Mouse (Mus musculus) MEL (cell line): ENCODE results near the gene Gm10322. TPM values are rescaled to one million over a fixed set of nuclear protein-coding genes. Genes with fewer than 3 reads are reported as not detected.

ENCODE experiments used
- DNase-seq: peaks from one replicate; pipeline ENCODE4 v3.0.0; 2011; ENCODE audit warnings: low read depth, low spot score
- H3K27ac ChIP-seq: 2 replicates; pipeline ENCODE4 v1.5.1; 2012; ENCODE audit warnings: low read depth, mild to moderate bottlenecking, control low read depth, low read length, moderate library complexity; ENCODE audit not compliant: control insufficient read depth
- H3K27me3 ChIP-seq, 2 experiments: fragments of 150-350 bp in 1 of 2; sonication (generic) in 1 of 2; 2 replicates each; pipeline ENCODE4 v1.6.1; 2012; ENCODE audit warnings: low read length in 2 of 2, mild to moderate bottlenecking in 2 of 2, improper control_type of control experiment in 1 of 2, moderate library complexity in 1 of 2; ENCODE audit not compliant: insufficient read depth in 2 of 2, control insufficient read depth in 1 of 2
- H3K36me3 ChIP-seq, 2 experiments: 2 replicates each; pipeline ENCODE4 v1.6.1; 2012 to 2014; ENCODE audit warnings: low read length in 2 of 2, improper control_type of control experiment in 1 of 2, inconsistent platforms in 1 of 2, mild to moderate bottlenecking in 1 of 2; ENCODE audit not compliant: insufficient read depth in 2 of 2, control insufficient read depth in 1 of 2
- H3K4me1 ChIP-seq, 2 experiments: fragments of 150-350 bp in 1 of 2; sonication (generic) in 1 of 2; 2 replicates each; pipeline ENCODE4 v1.6.1; 2012; ENCODE audit warnings: low read length in 2 of 2, improper control_type of control experiment in 1 of 2, mild to moderate bottlenecking in 1 of 2; ENCODE audit not compliant: insufficient read depth in 2 of 2, control insufficient read depth in 1 of 2
- H3K4me3 ChIP-seq, 2 experiments: fragments of 150-350 bp in 1 of 2; sonication (generic) in 1 of 2; 2 replicates each; pipeline ENCODE4 v1.5.1; 2012; ENCODE audit warnings: low read depth in 2 of 2, low read length in 2 of 2, mild to moderate bottlenecking in 2 of 2, moderate library complexity in 2 of 2, control low read depth in 1 of 2, improper control_type of control experiment in 1 of 2; ENCODE audit not compliant: control insufficient read depth in 1 of 2, insufficient read depth in 1 of 2
- H3K79me2 ChIP-seq: 2 replicates; pipeline ENCODE4 v1.6.1; 2012; ENCODE audit warnings: mild to moderate bottlenecking, low read length, moderate library complexity; ENCODE audit not compliant: control insufficient read depth, poor library complexity, insufficient read depth
- H3K9ac ChIP-seq: 2 replicates; pipeline ENCODE4 v1.6.1; 2012; ENCODE audit warnings: low read depth, mild to moderate bottlenecking, control low read depth, low read length, moderate library complexity; ENCODE audit not compliant: control insufficient read depth, poor library complexity, severe bottlenecking
- H3K9me3 ChIP-seq: fragments of 150-350 bp; sonication (generic); replicated peaks from 2 replicates; pipeline ENCODE4 v1.6.1; 2012; ENCODE audit warnings: mild to moderate bottlenecking, low read length, improper control_type of control experiment, moderate library complexity; ENCODE audit not compliant: insufficient read depth
- CHD2 ChIP-seq: IDR thresholded peaks from 2 replicates; pipeline ENCODE4 v1.6.1; 2011; ENCODE audit warnings: low read length, improper control_type of control experiment
- E2F4 ChIP-seq: IDR thresholded peaks from 2 replicates; pipeline ENCODE4 v1.6.1; 2011; ENCODE audit warnings: low read depth, low read length, improper control_type of control experiment, borderline replicate concordance
- GATA1 ChIP-seq: IDR thresholded peaks from 2 replicates; pipeline ENCODE4 v1.6.1; 2011; ENCODE audit warnings: low read depth, low read length, improper control_type of control experiment
- HCFC1 ChIP-seq: IDR thresholded peaks from 2 replicates; pipeline ENCODE4 v1.6.1; 2012; ENCODE audit warnings: low read depth, mild to moderate bottlenecking, inconsistent platforms, low read length, improper control_type of control experiment, moderate library complexity
- KAT2A ChIP-seq: conservative IDR thresholded peaks from 2 replicates; pipeline ENCODE4 v1.6.1; 2012; ENCODE audit warnings: low read depth, low read length, improper control_type of control experiment, inconsistent platforms
- MAX ChIP-seq: IDR thresholded peaks from 2 replicates; pipeline ENCODE4 v1.6.1; 2011; ENCODE audit warnings: low read length, improper control_type of control experiment
- MXI1 ChIP-seq: IDR thresholded peaks from 2 replicates; pipeline ENCODE4 v1.6.1; 2011; ENCODE audit warnings: mild to moderate bottlenecking, low read depth, low read length, improper control_type of control experiment
- NELFE ChIP-seq: IDR thresholded peaks from 2 replicates; pipeline ENCODE4 v1.6.1; 2011; ENCODE audit warnings: low read depth, low read length, improper control_type of control experiment
- POLR2AphosphoS2 ChIP-seq: IDR thresholded peaks from 2 replicates; pipeline ENCODE4 v1.6.1; 2011; ENCODE audit warnings: low read length, improper control_type of control experiment
- RCOR1 ChIP-seq: IDR thresholded peaks from 2 replicates; pipeline ENCODE4 v1.6.1; 2012; ENCODE audit warnings: low read depth, mild to moderate bottlenecking, inconsistent platforms, low read length, improper control_type of control experiment
- SIN3A ChIP-seq: IDR thresholded peaks from 2 replicates; pipeline ENCODE4 v1.6.1; 2012; ENCODE audit warnings: low read length, improper control_type of control experiment, inconsistent platforms
- UBTF ChIP-seq: IDR thresholded peaks from 2 replicates; pipeline ENCODE4 v1.6.1; 2012; ENCODE audit warnings: low read depth, mild to moderate bottlenecking, inconsistent platforms, low read length, improper control_type of control experiment, moderate library complexity, borderline replicate concordance; ENCODE audit not compliant: insufficient read depth
- ZC3H11A ChIP-seq: IDR thresholded peaks from 2 replicates; pipeline ENCODE4 v1.6.1; 2012; ENCODE audit warnings: low read depth, mild to moderate bottlenecking, inconsistent platforms, low read length, improper control_type of control experiment
- ZMIZ1 ChIP-seq: IDR thresholded peaks from 2 replicates; pipeline ENCODE4 v1.6.1; 2012; ENCODE audit warnings: low read depth, mild to moderate bottlenecking, inconsistent platforms, low read length, improper control_type of control experiment, moderate library complexity
- polyA plus RNA-seq, 2 experiments: library from polyadenylated mRNA; stranded (reverse) in 1 of 2; unstranded in 1 of 2; fragments of >175 nt in 1 of 2; fragments of >200 nt in 1 of 2; gene quantifications; 2 replicates each; pipeline versions ENCODE4 v1.2.1 to v1.2.4; 2012; ENCODE audit warnings: low replicate concordance in 2 of 2, low read depth in 1 of 2; ENCODE audit not compliant: insufficient read length in 2 of 2, insufficient read depth in 1 of 2, missing spikeins in 1 of 2
- total RNA-seq: library from RNA; depleted of rRNA; stranded (reverse); fragments of 300-350 nt; gene quantifications from 2 replicates; pipeline ENCODE4 v1.2.3, GENCODE M21; 2012

The Gm10322 gene
- total and polyA plus RNA-seq, 3 experiments: 0.58 TPM; not detected in 2

GRCm38 (mm10) chr10:59613276-59613675 is 2.6 kb upstream of the Gm10322 start:
- no peak overlapping the region for H3K27ac ChIP-seq
- no peak for TF ChIP-seq RCOR1
- no peak for TF ChIP-seq MAX
- no peak for TF ChIP-seq E2F4
- TF ChIP-seq ZC3H11A: no peak
- TF ChIP-seq KAT2A: no peak
- H3K36me3 ChIP-seq: peaks cover 0 to 6% of the 10 kb centered on the region in 2 experiments; a peak in 2 of 4 replicates
- H3K27me3 ChIP-seq: no peaks in the 10 kb centered on the region
- no peak overlapping the region for H3K9ac ChIP-seq
- H3K9me3 ChIP-seq: no peaks in the 10 kb centered on the region
- peaks cover 14% of the 10 kb centered on the region for H3K79me2 ChIP-seq
- DNase-seq: no peak
- peaks cover 0 to 14% of the 10 kb centered on the region in 2 experiments; a peak in 3 of 4 replicates for H3K4me1 ChIP-seq
- no peak overlapping the region for H3K4me3 ChIP-seq

- Histone ChIP-seq H3K4me3 (no peak overlapping the region), H3K36me3 (peaks cover 0 to 6% of the 10 kb centered on the region in 2 experiments; a peak in 2 of 4 replicates), H3K79me2 (peaks cover 14% of the 10 kb centered on the region), H3K27ac (no peak overlapping the region), H3K9me3 (no peaks in the 10 kb centered on the region), H3K27me3 (no peaks in the 10 kb centered on the region), H3K9ac (no peak overlapping the region), H3K4me1 (peaks cover 0 to 14% of the 10 kb centered on the region in 2 experiments; a peak in 3 of 4 replicates)
- DNase-seq: no peak
- TF ChIP-seq NELFE: no peak
- TF ChIP-seq POLR2AphosphoS2: no peak
- no peak for TF ChIP-seq MXI1
- no peak for TF ChIP-seq HCFC1
- TF ChIP-seq GATA1: no peak
Measured at GRCm38 (mm10) chr10:59614141-59614540, 1.7 kb upstream of the Gm10322 start.

- TF ChIP-seq CHD2: no peak
- no peak for TF ChIP-seq UBTF
- no peak for TF ChIP-seq ZMIZ1
- TF ChIP-seq SIN3A: no peak
- Histone ChIP-seq H3K4me1 (peaks cover 0 to 14% of the 10 kb centered on the region in 2 experiments; a peak in 3 of 4 replicates), H3K79me2 (peaks cover 13% of the 10 kb centered on the region), H3K27me3 (no peaks in the 10 kb centered on the region), H3K9me3 (no peaks in the 10 kb centered on the region), H3K9ac (peak overlapping the region; percentile 81), H3K27ac (no peak overlapping the region), H3K4me3 (peak overlapping the region; percentile 57 to 87), H3K36me3 (peaks cover 0 to 6% of the 10 kb centered on the region in 2 experiments; a peak in 2 of 4 replicates)
- DNase-seq: no peak
Measured at GRCm38 (mm10) chr10:59615411-59615810, 452 bp upstream of the Gm10322 start.
